In the genomic region with DNA sequence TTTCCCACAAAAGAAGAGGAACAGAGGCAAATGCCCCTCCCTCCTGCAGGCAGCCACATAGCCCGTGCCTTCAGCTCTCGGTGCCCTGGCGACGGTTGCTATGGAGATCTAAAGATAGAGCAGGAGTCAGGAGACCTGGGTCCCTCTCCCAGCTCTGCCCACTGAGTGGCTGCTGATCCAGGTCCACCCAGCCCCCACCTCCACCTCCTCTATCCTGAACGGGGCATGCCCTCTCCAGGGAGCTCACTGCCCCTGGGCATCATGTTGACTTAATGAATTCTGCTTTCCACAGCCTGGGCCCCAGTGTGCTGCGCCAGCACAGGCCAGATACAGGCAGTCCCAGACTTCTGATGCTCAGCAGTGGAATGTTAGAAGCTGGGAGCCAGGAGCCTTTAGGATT, we compare ENCODE assay signal across 9 mouse cellular contexts. TPM values are rescaled to one million over a fixed set of nuclear protein-coding genes. Genes with fewer than 3 reads are reported as not detected.
DNase-seq lines count a peak whose midpoint lies in the region; ATAC-seq and TF ChIP-seq lines count a peak whose summit lies in the region.
"Had no signal": no experiment of that assay in that cellular context is flagged by ENCODE, and none has a peak within 500 bp of the region (broad histone marks: within the 10 kb centered on the region; RNA-seq: fewer than 3 reads in every experiment).

No protein-coding gene starts in this region.

- H3K9ac ChIP-seq in stomach, embryonic 15.5 days: no peak overlapping the region

- TF ChIP-seq CTCF in thymus, adult 2 months (IDR thresholded peaks at IDR 0.05; ENCODE audit: borderline replicate concordance, control insufficient read depth, extremely low read depth, insufficient read depth, low read length, poor library complexity): no peak

- no peaks in the 10 kb centered on the region for H3K9me3 ChIP-seq in stomach, embryonic 15.5 days

- H3K4me3 ChIP-seq in stomach, embryonic 15.5 days (replicated peaks): no peak overlapping the region
- H3K4me3 ChIP-seq in thymus, adult 2 months (ENCODE audit: control insufficient read depth, insufficient read depth, low read length): no peak overlapping the region

- WGBS in stomach, embryonic 15.5 days: 30% methylated on average over 6 of the region's 6 CpGs
- WGBS in thymus, adult 2 months: 77% methylated on average over 6 of the region's 6 CpGs

- TF ChIP-seq POLR2A in thymus, adult 2 months (IDR thresholded peaks at IDR 0.05; ENCODE audit: control insufficient read depth, extremely low read depth, insufficient read depth, low read length, poor library complexity): no peak

- H3K36me3 ChIP-seq in stomach, embryonic 15.5 days: no peaks in the 10 kb centered on the region
- H3K36me3 ChIP-seq in thymus, adult 2 months (ENCODE audit: control insufficient read depth, insufficient read depth, low read length): no peaks in the 10 kb centered on the region

- 0 out of 2 replicates have a peak, but pooled peaks have one; percentile 67 for ATAC-seq in stomach, embryonic 15.5 days (ENCODE audit: insufficient read depth, low FRiP score, low read depth)

- H3K27me3 ChIP-seq in stomach, embryonic 15.5 days (replicated peaks): no peaks in the 10 kb centered on the region
- no peaks in the 10 kb centered on the region for H3K27me3 ChIP-seq in thymus, adult 2 months (ENCODE audit: control insufficient read depth, insufficient read depth, low read length)

- no peaks in the 10 kb centered on the region for H3K4me1 ChIP-seq in stomach, embryonic 15.5 days
- H3K4me1 ChIP-seq in thymus, adult 2 months (replicated peaks; ENCODE audit: control insufficient read depth, insufficient read depth, low read length): peaks cover 5% of the 10 kb centered on the region; the same call in 1 of the 2 replicates

- H3K27ac ChIP-seq in stomach, embryonic 15.5 days: no peak overlapping the region
- no peak overlapping the region for H3K27ac ChIP-seq in thymus, adult 2 months (ENCODE audit: control insufficient read depth, insufficient read depth, low read length)

- no peak overlapping the region for H3K4me2 ChIP-seq in stomach, embryonic 15.5 days

- peak; percentile 76 for DNase-seq in adrenal gland, adult 2 months
- DNase-seq in embryo, embryonic 10.5 days (ENCODE audit: low spot score): peak; percentile 86
- peak; percentile 34 for DNase-seq in heart, postnatal 4 days
- DNase-seq in layer of hippocampus, adult 18-20 months (ENCODE audit: low spot score in 2 of 2): peak; percentile 77 to 84
- DNase-seq in mesoderm, embryonic 11.5 days (ENCODE audit: low read depth, low spot score): peak; percentile 83
- DNase-seq in thymus, adult 2 months: no peak
- no peak for DNase-seq in testis, postnatal 10 days (ENCODE audit: low spot score)

RNA-seq across cellular contexts. Expression of gene Cdcp2, which starts 11.8 kb away (rescaled TPM):
- total RNA-seq in adrenal gland, adult 2 months (2021): not detected
- 0.06 and 0.08 TPM in 2 replicates for polyA plus RNA-seq in adrenal gland, adult 2 months (2012; rRNA removed)
- not detected for total RNA-seq in heart, postnatal 4 days (2021)
- not detected for total RNA-seq in layer of hippocampus, adult 18-20 months (2021)
- polyA plus RNA-seq in stomach, embryonic 15.5 days (2015; fragmentation: Nextera tagmentation; extraction: Ambion mirVana): not detected in 2 replicates
- 0.33 and 0.46 TPM in 2 replicates for polyA plus RNA-seq in thymus, adult 2 months (2012; rRNA removed)
- total RNA-seq: liver, adult 2 months had no signal
- polyA plus RNA-seq: liver, adult 2 months had no signal

RNA-seq across cellular contexts. Expression of gene Cyb5rl, which starts 18.1 kb away (rescaled TPM):
- 10 to 100 TPM; 22.9 to 27.3 TPM for total RNA-seq in adrenal gland, adult 2 months (2021)
- 13.4 and 14.1 TPM in 2 replicates for polyA plus RNA-seq in adrenal gland, adult 2 months (2012; rRNA removed)
- total RNA-seq in heart, postnatal 4 days (2021): 1 to 10 TPM; 7.1 to 7.7 TPM
- 1 to 10 TPM; 7.8 TPM for total RNA-seq in layer of hippocampus, adult 18-20 months (2021)
- polyA plus RNA-seq in stomach, embryonic 15.5 days (2015; fragmentation: Nextera tagmentation; extraction: Ambion mirVana): 6.1 and 7.5 TPM in 2 replicates
- 7.4 and 9.4 TPM in 2 replicates for polyA plus RNA-seq in thymus, adult 2 months (2012; rRNA removed)

RNA-seq across cellular contexts. Expression of gene Mrpl37, which starts 18.2 kb away (rescaled TPM):
- total RNA-seq in adrenal gland, adult 2 months (2021): 100 to 1,000 TPM in 1 of 2 experiments, 10 to 100 TPM in 1; 97.2 to 102 TPM
- polyA plus RNA-seq in adrenal gland, adult 2 months (2012; rRNA removed): 76.4 and 77.1 TPM in 2 replicates
- total RNA-seq in heart, postnatal 4 days (2021): 10 to 100 TPM; 80.9 to 83.6 TPM
- total RNA-seq in layer of hippocampus, adult 18-20 months (2021): 10 to 100 TPM; 56.7 to 58.7 TPM
- 89.8 and 100 TPM in 2 replicates for polyA plus RNA-seq in stomach, embryonic 15.5 days (2015; fragmentation: Nextera tagmentation; extraction: Ambion mirVana)
- 82.5 and 94.7 TPM in 2 replicates for polyA plus RNA-seq in thymus, adult 2 months (2012; rRNA removed)

Comparison
In these comparisons a context has a peak if more than half of its experiments do, and no peak if none do; other contexts are left out.
1. DNase-seq: peak in adrenal gland, adult 2 months (single experiment), embryo, embryonic 10.5 days (single experiment), heart, postnatal 4 days (single experiment), layer of hippocampus, adult 18-20 months (2 of 2) and mesoderm, embryonic 11.5 days (single experiment); none in thymus, adult 2 months (single experiment) and testis, postnatal 10 days (single experiment).